Mouse (Mus musculus): Measurements from ENCODE around the gene 9130213A22Rik.

DNA sequence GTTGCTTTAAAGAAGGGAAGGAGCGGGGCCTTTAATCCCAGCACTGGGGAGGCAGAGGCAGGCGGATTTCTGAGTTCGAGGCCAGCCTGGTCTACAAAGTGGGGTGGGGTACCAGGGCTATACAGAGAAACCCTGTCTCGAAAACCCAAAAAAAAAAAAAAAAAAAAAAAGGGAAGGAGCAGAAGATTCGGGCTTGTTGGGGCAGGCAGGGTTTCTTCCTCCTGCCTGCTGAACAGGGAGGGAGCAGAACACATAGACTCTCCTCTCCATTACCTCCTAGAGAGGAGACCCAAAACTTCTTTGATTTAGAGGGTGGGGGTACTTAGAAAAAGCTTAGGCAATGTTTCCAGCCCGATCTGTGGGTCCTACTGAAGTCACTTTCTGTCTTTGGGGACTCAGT, 13.0 kb upstream of the 9130213A22Rik start:
- TF ChIP-seq CTCF (IDR thresholded peaks at IDR 0.05 in 2 of 3, conservative IDR thresholded peaks at IDR 0.05 in 1 of 3; ENCODE audit: control insufficient read depth in 1 of 3, insufficient read depth in 1 of 3, low read depth in 2 of 3, low read length in 3 of 3, poor library complexity in 1 of 3, severe bottlenecking in 1 of 3) (no peak), ELF1 (IDR thresholded peaks at IDR 0.05; ENCODE audit: low read depth, low read length) (no peak), TAL1 (IDR thresholded peaks at IDR 0.05; ENCODE audit: low read length) (no peak), GATA1 (IDR thresholded peaks at IDR 0.05; ENCODE audit: low read depth, low read length) (no peak), CHD2 (IDR thresholded peaks at IDR 0.05; ENCODE audit: low read length) (no peak), POLR2A (IDR thresholded peaks at IDR 0.05; ENCODE audit: control insufficient read depth in 1 of 2, insufficient read depth in 1 of 2, low read depth in 1 of 2, low read length in 2 of 2, poor library complexity in 1 of 2) (no peak)

Data from MEL (cell line).